Mouse (Mus musculus) layer of hippocampus, adult 9-10 months (tissue): ENCODE measurements around the gene Gm17334.

Source experiments
- DNase-seq: peaks from one replicate; pipeline ENCODE4 v3.0.0; 2022; ENCODE audit warnings: low spot score

Gene Gm17334

GRCm38 (mm10) chr11:53773087-53773486 is at the start of gene Gm17334:
Gene Gm17334 (minus strand): TSS chr11:53773187.
- no peak for DNase-seq

- no peak for DNase-seq
Measured at GRCm38 (mm10) chr11:53821945-53822338, 49.0 kb upstream of the Gm17334 start.

GRCm38 (mm10) chr11:53821230-53821944 is 48.4 kb upstream of the Gm17334 start:
- no peak for DNase-seq

- no peak for DNase-seq
Measured at GRCm38 (mm10) chr11:53820516-53821170, 47.7 kb upstream of the Gm17334 start.

GRCm38 (mm10) chr11:53819511-53819910 is 46.5 kb upstream of the Gm17334 start:
- no peak for DNase-seq

- DNase-seq: no peak
Measured at GRCm38 (mm10) chr11:53818794-53819193, 45.8 kb upstream of the Gm17334 start.

GRCm38 (mm10) chr11:53816841-53817375 is 43.9 kb upstream of the Gm17334 start:
- DNase-seq: no peak

GRCm38 (mm10) chr11:53814810-53815209 is 41.8 kb upstream of the Gm17334 start:
- DNase-seq: no peak

- no peak for DNase-seq
Measured at GRCm38 (mm10) chr11:53813001-53813868, 40.2 kb upstream of the Gm17334 start.

GRCm38 (mm10) chr11:53811312-53811711 is 38.3 kb upstream of the Gm17334 start:
- DNase-seq: no peak

- no peak for DNase-seq
Measured at GRCm38 (mm10) chr11:53810749-53811148, 37.8 kb upstream of the Gm17334 start.

GRCm38 (mm10) chr11:53810156-53810555 is 37.2 kb upstream of the Gm17334 start:
- DNase-seq: no peak

- DNase-seq: no peak
Measured at GRCm38 (mm10) chr11:53809354-53809753, 36.4 kb upstream of the Gm17334 start.

GRCm38 (mm10) chr11:53805786-53806185 is 32.8 kb upstream of the Gm17334 start:
- no peak for DNase-seq

GRCm38 (mm10) chr11:53804569-53805344 is 31.8 kb upstream of the Gm17334 start:
- DNase-seq: no peak

- no peak for DNase-seq
Measured at GRCm38 (mm10) chr11:53803494-53803893, 30.5 kb upstream of the Gm17334 start.

GRCm38 (mm10) chr11:53803093-53803492 is 30.1 kb upstream of the Gm17334 start:
- DNase-seq: no peak

GRCm38 (mm10) chr11:53800975-53801374 is 28.0 kb upstream of the Gm17334 start:
- DNase-seq: no peak

GRCm38 (mm10) chr11:53800036-53800435 is 27.0 kb upstream of the Gm17334 start:
- no peak for DNase-seq

GRCm38 (mm10) chr11:53798041-53798711 is 25.2 kb upstream of the Gm17334 start:
- DNase-seq: no peak

GRCm38 (mm10) chr11:53797386-53797920 is 24.5 kb upstream of the Gm17334 start:
- no peak for DNase-seq
